9 mouse cellular contexts compared by ENCODE assay signal in genomic region chr9:122866192-122866591, GRCm38 (mm10). TPM values are rescaled to one million over a fixed set of nuclear protein-coding genes. Genes with fewer than 3 reads are reported as not detected.
DNase-seq lines count a peak whose midpoint lies in the region; ATAC-seq and TF ChIP-seq lines count a peak whose summit lies in the region.
"Had no signal": no experiment of that assay in that cellular context is flagged by ENCODE, and none has a peak within 500 bp of the region (broad histone marks: within the 10 kb centered on the region; RNA-seq: fewer than 3 reads in every experiment).

No protein-coding gene starts in this region.

- H3K27ac ChIP-seq in heart, embryonic 16.5 days (ENCODE audit: low read length), result no peak overlapping the region; the same call in 1 of the 2 replicates
- H3K27ac ChIP-seq in hindbrain, embryonic 10.5 days, result peak overlapping the region; percentile 97

- WGBS in heart, embryonic 16.5 days, result 76% methylated on average over 4 of the region's 4 CpGs
- 90% methylated on average over 4 of the region's 4 CpGs for WGBS in hindbrain, embryonic 10.5 days

- in situ Hi-C loops in Patski (cut with MboI; ENCODE audit: low pct_unique_long_range_greater_than_20kb), result no loop called here

- H3K9ac ChIP-seq in heart, embryonic 16.5 days (ENCODE audit: low read length), result peak overlapping the region; percentile 94

- H3K4me3 ChIP-seq in heart, embryonic 16.5 days (ENCODE audit: low read length), result peak overlapping the region; percentile 94
- H3K4me3 ChIP-seq in hindbrain, embryonic 10.5 days, result peak overlapping the region; percentile 89

- no peak for TF ChIP-seq CTCF in Patski (IDR thresholded peaks at IDR 0.05)

- peaks cover 19% of the 10 kb centered on the region for H3K4me1 ChIP-seq in heart, embryonic 16.5 days (ENCODE audit: control insufficient read depth, insufficient read depth, low read length)
- H3K4me1 ChIP-seq in hindbrain, embryonic 10.5 days (replicated peaks), result peaks cover 18% of the 10 kb centered on the region

- no peak for DNase-seq in heart, adult 9 months (ENCODE audit: low spot score in 2 of 2)
- DNase-seq in Patski (ENCODE audit: low read depth, low spot score), result no peak
- DNase-seq in hindbrain, embryonic 10.5 days (ENCODE audit: low spot score), result no peak
- DNase-seq in ovary, adult 18-20 months (ENCODE audit: low spot score), result no peak
- no peak for DNase-seq in cerebellum, adult 9-10 months
- no peak for DNase-seq in spleen, postnatal 4 days (ENCODE audit: low spot score in 2 of 2)

- no peaks in the 10 kb centered on the region for H3K27me3 ChIP-seq in heart, embryonic 16.5 days (ENCODE audit: control insufficient read depth, insufficient read depth, low read length)
- no peaks in the 10 kb centered on the region for H3K27me3 ChIP-seq in Patski
- peaks cover 6% of the 10 kb centered on the region; the same call in 1 of the 2 replicates for H3K27me3 ChIP-seq in hindbrain, embryonic 10.5 days (ENCODE audit: insufficient read depth, poor library complexity, severe bottlenecking)

- H3K9me3 ChIP-seq in heart, embryonic 16.5 days (replicated peaks; ENCODE audit: control insufficient read depth, low read length), result peaks cover 10% of the 10 kb centered on the region
- peaks cover 18% of the 10 kb centered on the region for H3K9me3 ChIP-seq in hindbrain, embryonic 10.5 days

- peak overlapping the region; percentile 64 for H3K4me2 ChIP-seq in heart, embryonic 16.5 days (ENCODE audit: low read depth, low read length)

- POLR2A ChIA-PET in Patski (lab: Charles Lee), result interaction anchor here (1.5 kb wide), 1 partner anchor 65 kb away, joined by 3 read pairs; no protein-coding TSS in a partner anchor

- no peak for ATAC-seq in heart, embryonic 16.5 days (replicated peaks; ENCODE audit: extremely low read depth, insufficient read depth, low FRiP score)
- ATAC-seq in Patski, result peak; percentile 23
- peak; percentile 21 for ATAC-seq in megakaryocyte-erythroid progenitor cell, adult 5-6 weeks (replicated peaks; ENCODE audit: low FRiP score, low TSS enrichment, poor library complexity, severe bottlenecking)

- CTCF ChIA-PET in Patski (lab: Charles Lee), result no interaction called here

- H3K36me3 ChIP-seq in heart, embryonic 16.5 days (ENCODE audit: control insufficient read depth, insufficient read depth), result peaks cover 12% of the 10 kb centered on the region
- H3K36me3 ChIP-seq in hindbrain, embryonic 10.5 days, result peaks cover 24% of the 10 kb centered on the region

RNA-seq across cellular contexts. Expression of gene Zfp445, which starts 0.4 kb away (rescaled TPM):
- 41.4 and 42.7 TPM in 2 replicates for polyA plus RNA-seq in heart, embryonic 16.5 days (2015; fragmentation: Nextera tagmentation; extraction: Ambion mirVana)
- polyA plus RNA-seq in Patski (2021), result 53.2 TPM
- 66.1 and 74.4 TPM in 2 replicates for polyA plus RNA-seq in hindbrain, embryonic 10.5 days (2016; fragmentation: Nextera tagmentation; extraction: Ambion mirVana)
- total RNA-seq in megakaryocyte-erythroid progenitor cell, adult 5-6 weeks (2014; fragmentation: Nextera tagmentation), result 54.2 and 64.7 TPM in 2 replicates
- 50.1 and 93.1 TPM in 2 replicates for total RNA-seq in megakaryocyte-erythroid progenitor cell, adult 5-6 weeks (2017)

RNA-seq across cellular contexts. Expression of gene Zkscan7, which starts 19.3 kb away (rescaled TPM):
- polyA plus RNA-seq in heart, embryonic 16.5 days (2015; fragmentation: Nextera tagmentation; extraction: Ambion mirVana), result 2.8 and 3.2 TPM in 2 replicates
- polyA plus RNA-seq in Patski (2021), result 5.3 TPM
- 3.6 and 4.5 TPM in 2 replicates for polyA plus RNA-seq in hindbrain, embryonic 10.5 days (2016; fragmentation: Nextera tagmentation; extraction: Ambion mirVana)
- total RNA-seq in megakaryocyte-erythroid progenitor cell, adult 5-6 weeks (2014; fragmentation: Nextera tagmentation), result 2.2 and 3.2 TPM in 2 replicates
- total RNA-seq in megakaryocyte-erythroid progenitor cell, adult 5-6 weeks (2017), result 3.2 and 3.8 TPM in 2 replicates

RNA-seq across cellular contexts. Expression of gene Gm35549, which starts 22.4 kb away (rescaled TPM):
- polyA plus RNA-seq in heart, embryonic 16.5 days (2015; fragmentation: Nextera tagmentation; extraction: Ambion mirVana), result not detected in 2 replicates
- 0.82 TPM for polyA plus RNA-seq in Patski (2021)
- 0.27 TPM in 1 of 2 replicates, not detected in the other for polyA plus RNA-seq in hindbrain, embryonic 10.5 days (2016; fragmentation: Nextera tagmentation; extraction: Ambion mirVana)
- total RNA-seq in megakaryocyte-erythroid progenitor cell, adult 5-6 weeks (2014; fragmentation: Nextera tagmentation), result not detected in 2 replicates
- not detected in 2 replicates for total RNA-seq in megakaryocyte-erythroid progenitor cell, adult 5-6 weeks (2017)

RNA-seq across cellular contexts. Expression of gene Zfp105, which starts 56.7 kb away (rescaled TPM):
- 8.9 and 9.5 TPM in 2 replicates for polyA plus RNA-seq in heart, embryonic 16.5 days (2015; fragmentation: Nextera tagmentation; extraction: Ambion mirVana)
- polyA plus RNA-seq in Patski (2021), result 3.2 TPM
- polyA plus RNA-seq in hindbrain, embryonic 10.5 days (2016; fragmentation: Nextera tagmentation; extraction: Ambion mirVana), result 30.7 and 33.5 TPM in 2 replicates
- total RNA-seq in megakaryocyte-erythroid progenitor cell, adult 5-6 weeks (2014; fragmentation: Nextera tagmentation), result not detected in 2 replicates
- total RNA-seq in megakaryocyte-erythroid progenitor cell, adult 5-6 weeks (2017), result not detected in 2 replicates
- total RNA-seq: neutrophil, adult 5-6 weeks had no signal
